Mouse (Mus musculus) layer of hippocampus, postnatal 14 days (tissue): ENCODE measurements at regions not wholly inside any gene's neighbourhood (a gene's known extent, or its start where the extent isn't known, plus 50 kb on each side); places are given as distances from the start of the nearest gene placed in this dataset.

Experiments used
- DNase-seq, 2 experiments: peaks; one replicate each; pipeline ENCODE4 v3.0.0; 2021 to 2022; ENCODE audit warnings: low spot score in 2 of 2, mixed read lengths in 1 of 2
- microRNA-seq, 2 experiments: library from miRNA; unstranded; fragments of <30 nt; microRNA quantifications; one replicate each; pipeline ENCODE4 v1.2.0; 2021

GRCm38 (mm10) chr3:137790340-137790739, 73.9 kb upstream of the H2afz start:
- DNase-seq, result no peak

- no peak for DNase-seq
These were observed 68.5 kb upstream of the H2afz start for GRCm38 (mm10) chr3:137795754-137796315.

DNA sequence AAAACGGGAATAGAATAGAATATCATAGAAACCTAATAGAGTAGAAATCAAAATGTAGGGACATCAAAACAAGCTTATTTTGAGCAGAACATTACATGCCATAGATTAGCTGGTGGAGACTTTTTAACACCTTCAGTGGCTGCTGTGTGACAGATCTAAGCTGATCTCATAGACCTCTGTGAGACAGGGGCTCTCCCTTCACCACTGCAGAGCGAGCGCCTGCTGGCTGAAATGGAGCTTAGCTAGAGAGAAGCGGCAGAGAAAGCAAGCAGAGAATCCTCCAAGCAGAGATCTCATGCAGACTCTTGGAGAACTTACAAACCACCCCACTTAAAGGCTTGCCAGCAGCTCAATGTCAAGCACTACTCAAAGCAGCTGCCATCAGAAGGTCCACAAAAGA, 65.5 kb upstream of the H2afz start:
- DNase-seq, result no peak

DNA sequence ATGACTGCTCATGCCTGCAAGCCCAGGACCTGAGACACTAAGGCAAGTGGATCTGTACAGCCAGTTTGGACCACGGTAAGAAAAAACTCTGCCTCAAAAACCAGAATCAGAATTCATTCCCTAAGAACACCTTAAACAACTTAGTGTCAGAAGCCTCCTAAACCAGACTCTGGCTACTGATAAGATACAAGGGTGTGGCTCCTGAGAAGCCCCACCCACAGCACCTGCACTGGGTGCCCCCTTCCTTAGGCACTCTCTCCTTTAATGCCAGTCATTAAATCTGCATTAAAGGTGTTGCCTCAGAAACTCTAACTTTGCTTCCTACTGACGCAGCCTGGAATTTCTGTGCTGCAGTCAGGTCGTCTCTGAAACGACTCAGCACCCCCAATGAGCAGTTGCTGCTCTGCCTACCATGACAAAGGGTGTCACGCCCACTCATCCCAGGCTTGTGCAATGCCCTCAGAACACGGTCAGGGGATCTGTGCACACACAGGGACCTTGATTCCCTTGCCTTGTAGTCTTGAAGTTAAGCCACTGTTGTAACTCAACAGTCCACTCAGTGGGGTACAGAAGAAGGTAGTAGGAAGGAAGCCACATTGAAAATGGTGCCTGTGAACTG, 62.8 kb upstream of the H2afz start:
- no peak for DNase-seq

GRCm38 (mm10) chr3:137807423-137807822, 56.9 kb upstream of the H2afz start:
- no peak for DNase-seq

- no peak for DNase-seq
These were observed 56.2 kb upstream of the H2afz start for GRCm38 (mm10) chr3:137807913-137808684.

DNA sequence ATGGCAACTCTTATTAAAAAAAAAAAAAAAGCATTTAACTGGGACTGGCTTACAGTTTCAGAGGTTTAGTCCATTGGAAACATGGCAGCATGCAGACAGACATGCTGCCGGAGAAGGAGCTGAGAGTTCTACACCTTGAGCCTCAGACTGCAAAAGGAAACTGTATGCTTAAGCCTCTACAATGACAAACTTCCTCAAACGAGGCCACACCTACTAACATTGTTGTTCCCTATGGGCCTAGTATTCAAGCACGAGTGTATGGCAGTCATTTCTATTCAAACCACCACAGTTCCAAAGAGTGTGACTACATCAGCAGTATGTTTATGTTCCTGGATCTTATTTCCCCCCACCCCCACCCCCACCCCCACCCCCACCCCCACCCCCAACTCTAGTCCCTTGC, 54.2 kb upstream of the H2afz start:
- DNase-seq, result no peak

Small RNA genes in the stretch of these regions (microRNA-seq; reads per million reads assigned to microRNA genes)
- 0 reads per million in 2 experiments for gene Mir6380
